Mouse (Mus musculus): ENCODE measurements around the gene Timeless.
"Not testable (repeated sequence)": the region's sequence is repeated elsewhere in the genome, so short reads cannot be mapped to it uniquely, and the experiment has no call there.

Gene Timeless

DNA sequence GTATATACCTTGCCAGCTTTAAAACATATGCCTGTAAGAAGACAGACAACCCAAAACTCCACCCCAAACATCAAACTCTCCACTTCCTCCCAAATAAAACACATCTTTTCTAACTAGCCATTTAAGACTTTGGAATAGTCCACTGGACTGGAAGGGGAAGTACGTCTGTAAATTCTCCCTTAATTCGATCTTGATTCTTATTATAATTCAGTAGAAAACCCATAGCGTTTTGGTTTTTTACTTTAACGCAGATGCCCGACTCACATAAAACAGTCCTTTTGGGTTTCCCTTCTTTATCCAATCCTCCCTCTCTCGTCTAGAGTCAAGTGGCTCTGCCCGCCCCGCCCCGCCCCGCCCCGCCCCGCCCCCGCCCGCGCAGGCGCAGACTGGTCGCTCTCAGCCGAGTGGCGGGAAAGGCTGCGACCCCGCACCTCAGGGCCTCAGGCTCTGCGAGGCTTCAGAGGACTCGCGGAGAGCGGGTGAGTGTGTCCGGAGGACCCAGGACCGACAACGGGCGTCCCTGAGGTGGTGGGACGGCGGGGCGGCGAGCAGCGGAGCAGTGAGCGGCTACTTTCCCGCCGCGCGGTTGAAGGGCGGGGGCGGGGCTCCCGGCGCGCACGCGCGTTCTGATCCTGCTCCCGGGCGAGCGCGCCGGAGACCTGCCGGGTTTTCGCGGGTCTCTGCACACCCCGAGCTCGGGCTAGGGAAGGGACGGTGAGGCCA lies at the start of gene Timeless:
Gene Timeless (plus strand): TSS at position 369 of the 723 bp plus-strand sequence.
- peak; percentile 77 to 80 for DNase-seq

DNA sequence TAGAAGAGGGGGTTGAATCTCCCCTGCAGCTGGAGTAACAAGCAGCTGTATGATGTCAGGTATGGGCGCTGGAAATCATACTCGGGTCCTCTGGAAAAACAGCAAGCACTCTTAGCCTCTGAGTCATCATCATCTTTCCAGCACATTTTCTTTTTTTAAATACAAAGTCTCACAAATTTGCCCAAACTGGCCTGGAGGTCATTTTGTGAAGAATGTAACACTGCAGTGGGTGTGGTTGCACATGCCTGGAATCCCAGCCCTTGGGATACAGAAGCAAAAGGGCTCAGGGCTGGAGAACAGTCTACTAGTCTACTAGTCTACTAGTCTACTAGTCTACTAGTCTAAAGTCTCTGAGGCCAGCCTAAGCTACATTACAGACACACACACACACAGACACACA lies 47.6 kb upstream of the Timeless start:
- DNase-seq, result no peak

DNA sequence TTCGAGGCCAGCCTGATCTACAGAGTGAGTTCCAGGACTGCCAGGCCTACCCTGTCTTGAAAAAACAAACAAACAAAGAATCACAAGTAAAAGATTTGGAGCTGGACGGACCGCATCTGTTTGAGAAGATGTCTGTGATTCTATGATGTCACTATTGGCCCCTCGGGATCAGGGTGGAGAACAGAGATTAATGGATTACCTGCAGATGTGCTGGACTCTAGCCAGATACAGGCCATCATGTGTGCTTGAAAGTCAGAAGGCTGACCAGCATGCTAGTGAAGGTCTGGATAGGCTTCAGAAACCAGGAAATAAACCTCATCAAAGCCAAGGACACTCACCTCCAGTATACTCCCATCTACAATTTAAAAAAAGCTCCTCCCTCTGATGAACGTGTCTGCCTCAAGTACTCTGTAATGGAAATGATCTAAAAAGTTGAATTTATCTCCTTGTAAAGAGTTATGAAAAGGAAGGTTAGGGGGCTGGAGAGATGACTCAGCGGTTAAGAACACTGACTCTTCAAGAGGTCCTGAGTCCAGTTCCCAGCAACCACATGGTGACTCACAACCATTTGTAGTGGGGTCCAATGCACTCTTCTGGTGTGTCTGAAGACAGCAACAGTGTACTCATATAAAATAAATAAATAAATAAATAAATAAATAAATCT lies 46.5 kb upstream of the Timeless start:
- DNase-seq, result no peak

DNA sequence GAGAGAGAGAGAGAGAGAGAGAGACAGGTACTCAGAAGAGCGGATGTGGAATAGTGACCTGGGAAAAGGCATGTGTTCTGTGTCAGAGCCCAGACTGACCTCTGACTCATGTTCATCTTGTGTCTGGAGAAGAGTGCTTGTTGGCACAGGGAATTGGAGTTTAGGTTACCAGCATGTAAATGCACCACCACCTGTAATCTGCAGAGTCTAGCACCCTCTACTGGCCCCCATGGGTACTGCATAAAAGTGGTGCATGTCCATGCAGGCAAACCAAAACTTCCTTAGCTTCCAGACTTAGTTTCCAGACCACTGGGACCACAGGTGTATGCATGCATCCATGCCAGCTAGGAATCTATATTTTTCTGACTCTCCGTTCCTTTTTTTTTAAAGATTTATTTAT lies 45.9 kb upstream of the Timeless start:
- peak; percentile 41 to 47 for DNase-seq

DNA sequence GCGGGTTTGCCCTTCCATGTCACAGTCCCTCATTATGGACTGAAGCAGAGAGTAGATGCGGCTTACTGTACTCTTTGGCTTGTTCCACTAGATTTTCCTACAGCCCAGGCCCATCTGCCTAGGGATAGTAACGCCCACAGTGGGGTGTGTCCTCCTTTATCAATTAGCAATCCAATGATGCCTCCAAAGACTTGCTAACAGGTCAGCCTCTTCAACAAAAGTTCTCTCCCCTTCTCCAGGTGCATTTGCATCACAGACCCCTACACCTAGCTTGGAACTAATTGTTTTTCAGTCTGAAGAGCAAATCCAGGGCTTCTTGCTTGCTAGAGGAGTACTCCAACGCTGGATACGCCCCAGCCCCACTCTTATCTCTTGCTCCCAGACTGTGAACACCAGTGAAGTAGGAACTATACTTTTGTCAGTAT lies 44.7 kb upstream of the Timeless start:
- DNase-seq, result no peak

DNA sequence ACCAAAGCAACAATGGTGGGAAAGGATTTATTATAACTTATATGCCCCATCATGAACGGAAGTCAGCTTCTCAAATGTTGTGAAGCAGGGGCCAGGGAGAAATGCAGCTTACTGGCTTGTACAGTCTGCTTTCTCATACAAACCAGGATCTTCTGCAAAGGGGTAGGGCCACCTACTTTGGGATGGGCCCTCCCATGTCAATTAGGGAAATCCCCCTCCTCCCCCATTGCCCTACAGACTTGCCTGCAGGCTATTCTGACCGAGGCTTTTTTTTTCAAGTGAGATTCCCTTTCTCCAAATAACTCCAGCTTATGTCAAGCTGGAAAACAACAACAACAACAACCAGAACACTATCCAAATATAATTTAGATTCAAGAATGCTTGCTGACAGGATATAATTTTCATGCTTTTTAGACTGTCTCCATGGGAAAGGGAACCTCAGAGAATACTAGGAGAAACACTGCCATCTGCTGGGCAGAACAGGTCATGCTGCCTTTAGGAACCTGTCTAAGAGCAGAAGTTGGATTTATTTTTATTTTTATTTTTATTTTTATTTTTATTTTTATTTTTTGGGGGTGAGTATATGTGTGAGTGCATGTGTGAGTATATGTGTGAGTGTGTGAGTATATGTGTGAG lies 43.5 kb upstream of the Timeless start:
- DNase-seq, result peak in 1 of 2 experiments; percentile 39

DNA sequence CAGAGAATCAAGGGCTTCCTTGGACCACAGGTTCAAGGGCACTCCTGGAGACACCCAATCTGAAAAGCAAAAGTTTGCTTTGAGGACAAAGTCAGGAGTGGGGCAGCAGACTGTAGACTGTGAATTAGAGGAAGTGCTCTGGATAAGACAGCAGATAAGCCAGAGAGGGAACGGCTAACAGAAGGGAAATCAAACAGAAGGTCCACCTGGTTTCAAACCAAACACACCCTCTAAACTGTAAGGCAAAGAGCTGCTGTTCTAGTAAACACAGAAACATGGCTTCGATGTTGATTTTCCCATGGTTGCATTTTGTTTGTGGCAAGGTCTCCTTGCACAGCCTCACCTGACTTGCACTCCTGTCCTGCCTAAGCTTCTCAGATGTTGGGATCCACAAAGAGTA lies 40.4 kb upstream of the Timeless start:
- DNase-seq, result no peak

DNA sequence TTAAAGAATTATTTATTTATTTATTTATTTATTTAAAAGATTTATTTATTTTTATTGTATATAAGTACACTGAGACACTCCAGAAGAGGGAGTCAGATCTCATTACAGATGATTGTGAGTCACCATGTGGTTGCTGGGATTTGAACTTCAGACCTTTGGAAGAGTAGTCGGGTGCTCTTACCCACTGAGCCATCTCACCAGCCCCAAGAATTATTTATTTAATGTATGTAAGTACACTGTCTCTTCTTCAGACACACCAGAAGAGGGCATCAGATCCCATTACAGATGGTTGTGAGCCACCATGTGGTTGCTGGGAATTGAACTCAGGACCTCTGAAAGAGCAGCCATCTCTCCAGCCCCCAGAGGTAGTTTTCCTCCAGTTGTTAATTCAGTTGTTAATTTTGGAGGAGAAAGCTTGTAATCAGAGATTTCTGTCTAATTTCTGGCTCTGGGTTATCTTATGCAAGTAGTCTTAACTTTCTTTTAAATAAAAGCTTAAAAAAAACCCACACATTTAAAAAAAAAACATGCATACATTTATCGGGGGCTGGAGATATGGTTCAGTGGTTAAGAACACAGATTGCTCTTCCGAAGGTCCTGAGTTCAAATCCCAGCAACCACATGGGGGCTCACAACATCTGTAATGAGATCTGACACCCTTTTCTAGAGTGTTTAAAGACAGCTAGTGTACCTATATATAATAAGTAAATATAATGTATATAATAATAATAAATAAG lies 39.7 kb upstream of the Timeless start:
- DNase-seq, result not testable (repeated sequence)

DNA sequence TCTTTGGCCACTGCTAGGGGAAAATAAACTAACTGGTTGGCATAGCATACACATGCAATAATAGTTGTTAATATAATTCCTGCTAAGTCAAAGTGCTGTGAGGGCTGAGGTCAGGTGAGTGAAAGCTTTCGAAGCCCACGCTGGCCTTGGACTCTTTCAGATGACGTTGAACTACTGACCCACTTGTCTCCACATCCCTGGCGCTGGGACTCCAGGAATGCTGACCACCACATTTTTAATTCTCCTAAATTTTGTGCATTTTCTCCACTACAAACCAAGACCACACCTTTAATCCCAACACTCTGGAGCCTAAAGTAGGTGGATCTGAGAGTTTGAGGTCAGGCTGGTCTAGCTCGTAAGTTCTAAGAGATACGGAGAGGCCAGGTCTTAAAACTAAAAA lies 38.8 kb upstream of the Timeless start:
- no peak for DNase-seq

DNA sequence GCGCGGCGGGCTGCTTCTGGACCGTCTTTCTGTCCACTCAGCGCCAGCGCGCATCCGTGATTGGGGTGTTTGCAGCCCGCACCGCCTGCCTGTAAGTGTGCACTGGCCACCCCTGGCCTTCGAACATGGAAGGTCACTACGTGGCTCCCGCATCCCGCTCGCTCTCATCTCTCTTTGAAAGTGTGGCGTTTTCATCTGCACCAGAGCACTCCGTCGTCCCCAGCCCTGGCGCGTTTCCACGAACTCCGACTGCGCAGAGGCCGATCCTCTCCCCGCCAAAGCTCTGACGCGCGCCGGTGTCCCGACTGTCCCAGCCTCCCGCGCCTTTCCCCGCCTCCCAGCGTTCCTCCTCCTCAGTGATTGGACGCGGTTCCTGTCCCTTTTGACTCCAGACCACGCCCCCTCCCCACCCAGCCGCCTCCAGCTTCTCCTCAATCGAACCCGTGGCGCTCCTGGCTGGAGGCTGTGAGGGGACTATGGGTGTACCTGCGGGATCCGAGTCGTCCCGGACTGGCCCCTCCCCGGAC lies 37.8 kb upstream of the Timeless start, which contains the start of gene Gls2:
Gene Gls2 (plus strand): TSS at position 434 of the 527 bp plus-strand sequence.
- DNase-seq, result peak; percentile 89 to 90

DNA sequence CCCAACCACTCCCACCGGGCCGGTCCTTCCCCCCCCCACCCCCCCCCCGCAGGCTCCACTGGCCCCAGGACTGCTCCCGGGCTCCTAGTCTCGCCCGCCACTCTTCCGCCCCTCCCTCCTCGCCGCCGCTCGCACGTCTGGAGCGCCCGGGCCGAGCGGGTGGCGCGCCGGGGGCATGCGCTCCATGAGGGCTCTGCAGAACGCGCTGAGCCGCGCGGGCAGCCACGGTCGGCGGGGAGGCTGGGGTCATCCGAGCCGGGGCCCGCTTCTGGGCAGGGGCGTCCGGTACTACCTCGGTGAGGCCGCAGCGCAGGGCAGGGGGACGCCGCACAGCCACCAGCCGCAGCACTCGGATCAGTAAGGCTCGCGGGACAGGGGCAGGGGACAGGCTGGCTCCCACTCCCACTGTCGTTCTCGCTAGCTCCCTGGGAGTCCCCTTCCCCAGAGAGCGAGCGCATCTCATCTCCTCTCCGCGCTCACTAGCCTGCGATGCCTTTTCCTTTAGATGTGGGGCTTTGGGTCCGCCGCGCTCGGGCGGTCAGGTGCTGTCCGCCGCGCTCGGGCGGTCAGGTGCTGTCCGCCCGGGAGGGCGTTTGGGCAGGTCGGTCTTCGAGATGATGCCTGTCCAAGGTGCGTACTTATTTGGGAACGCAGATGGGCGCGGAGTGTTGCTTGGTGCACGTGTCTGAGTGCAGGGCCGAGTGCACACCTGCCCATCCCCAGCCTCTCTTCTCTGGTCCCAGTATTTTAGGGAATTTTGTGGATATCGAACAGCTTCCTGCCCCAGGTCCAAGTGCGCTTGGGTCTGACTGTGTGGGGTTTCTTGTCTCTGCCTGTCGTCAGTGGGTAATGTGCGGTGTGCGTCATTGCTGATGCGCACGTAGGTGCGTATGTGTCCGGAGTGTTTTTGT lies 37.1 kb upstream of the Timeless start:
- no peak for DNase-seq

DNA sequence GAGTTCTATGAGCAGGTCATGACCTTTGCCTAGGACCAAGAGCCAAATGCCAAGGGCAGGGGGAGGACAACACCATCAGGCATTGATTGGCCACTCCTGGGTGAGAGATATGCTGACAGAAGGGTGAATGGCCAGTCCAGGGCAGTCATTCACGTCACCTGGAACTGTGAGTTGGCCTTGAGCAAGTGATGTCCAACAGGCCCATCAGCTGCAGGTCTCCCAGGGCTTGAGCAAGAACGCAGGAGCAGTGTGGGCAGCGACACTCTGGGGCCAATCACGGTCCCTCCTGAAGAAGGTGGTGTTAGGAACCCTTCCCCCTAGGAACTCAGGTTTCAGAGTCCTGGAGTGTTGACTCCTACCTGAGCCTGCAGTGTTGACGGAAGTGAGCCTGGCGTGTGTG lies 30.0 kb upstream of the Timeless start:
- no peak for DNase-seq

DNA sequence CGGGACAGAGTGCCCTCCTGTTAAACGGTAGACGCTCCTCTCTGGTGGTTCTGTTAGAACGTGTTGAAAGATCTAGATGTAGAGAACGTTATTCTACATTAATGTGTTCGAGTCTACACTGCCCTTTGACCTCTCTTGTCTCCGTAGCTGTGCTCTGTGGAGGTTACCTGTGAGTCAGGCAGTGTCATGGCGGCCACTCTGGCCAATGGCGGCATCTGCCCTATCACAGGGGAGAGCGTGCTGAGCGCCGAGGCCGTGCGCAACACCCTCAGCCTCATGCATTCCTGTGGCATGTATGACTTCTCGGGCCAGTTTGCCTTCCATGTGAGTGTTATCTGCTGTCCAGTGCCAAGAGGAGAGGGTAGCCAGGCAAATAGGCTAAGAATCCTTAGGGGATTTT lies 26.9 kb upstream of the Timeless start:
- no peak for DNase-seq

DNA sequence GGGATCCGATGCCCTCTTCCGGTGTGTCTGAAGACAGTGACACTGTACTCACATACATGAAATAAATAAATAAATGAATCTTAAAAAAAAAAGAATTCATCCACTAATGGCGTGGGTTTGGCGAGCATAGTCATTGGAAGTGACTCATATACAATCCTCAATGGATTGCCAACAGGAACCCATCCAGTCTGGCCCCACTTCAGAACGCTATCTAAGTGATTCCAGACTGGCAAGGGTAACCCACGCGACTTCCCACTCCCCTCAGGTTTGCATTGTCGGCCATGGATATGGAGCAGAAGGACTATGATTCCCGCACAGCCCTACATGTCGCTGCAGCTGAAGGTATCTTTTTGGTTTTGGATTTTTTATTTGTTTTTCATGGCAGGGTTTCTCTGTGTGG lies 23.5 kb upstream of the Timeless start:
- no peak for DNase-seq

DNA sequence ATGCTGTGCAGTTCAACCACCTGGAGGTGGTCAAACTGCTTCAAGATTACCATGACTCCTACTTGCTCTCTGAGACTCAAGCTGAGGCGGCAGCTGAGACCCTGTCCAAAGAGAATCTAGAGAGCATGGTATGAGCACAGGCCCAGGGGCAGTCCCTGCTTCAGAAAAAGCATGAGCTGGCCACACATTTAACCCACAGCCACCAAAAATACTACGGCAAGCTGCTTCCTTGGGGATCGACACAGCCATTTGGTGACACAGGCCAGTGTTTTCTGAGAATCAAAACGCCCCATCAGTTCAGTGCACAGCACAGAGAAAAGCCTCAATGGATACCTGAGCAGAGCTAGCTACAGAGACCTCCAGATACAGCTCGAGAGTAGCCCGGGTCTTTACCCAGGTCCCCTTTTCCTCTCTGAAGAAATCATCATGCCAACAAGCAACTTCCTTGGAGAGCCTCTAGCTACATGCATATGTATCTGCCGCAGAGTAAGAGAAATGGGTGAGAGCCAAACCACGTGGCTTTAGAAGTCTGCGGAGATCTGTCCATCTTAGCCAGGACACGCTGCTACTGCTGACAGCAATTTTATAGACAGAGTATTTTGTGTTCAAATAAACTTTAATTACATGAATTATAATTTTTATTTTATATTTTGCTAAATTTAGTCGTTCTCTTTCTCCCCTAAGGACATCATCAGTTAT lies 22.4 kb upstream of the Timeless start:
- DNase-seq, result no peak

DNA sequence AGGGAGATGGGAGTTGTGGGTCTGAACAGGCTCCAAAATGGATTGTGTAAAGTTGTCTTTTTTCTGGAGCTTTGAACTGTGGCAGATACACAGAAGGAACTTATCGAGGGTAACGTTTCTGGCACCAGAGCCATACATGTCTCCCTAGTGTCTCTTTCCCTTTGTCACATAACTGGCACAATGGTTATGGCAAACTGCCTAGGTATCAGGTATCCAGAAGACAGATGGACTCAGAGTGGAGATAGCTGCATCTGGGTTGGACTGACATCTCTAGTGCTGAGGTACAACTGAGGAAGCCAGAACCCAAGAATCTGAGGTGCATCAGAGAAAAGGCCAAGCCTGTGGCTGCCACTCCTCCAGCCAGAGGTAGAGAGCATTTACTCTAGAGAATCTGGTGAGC lies 21.7 kb upstream of the Timeless start:
- no peak for DNase-seq

DNA sequence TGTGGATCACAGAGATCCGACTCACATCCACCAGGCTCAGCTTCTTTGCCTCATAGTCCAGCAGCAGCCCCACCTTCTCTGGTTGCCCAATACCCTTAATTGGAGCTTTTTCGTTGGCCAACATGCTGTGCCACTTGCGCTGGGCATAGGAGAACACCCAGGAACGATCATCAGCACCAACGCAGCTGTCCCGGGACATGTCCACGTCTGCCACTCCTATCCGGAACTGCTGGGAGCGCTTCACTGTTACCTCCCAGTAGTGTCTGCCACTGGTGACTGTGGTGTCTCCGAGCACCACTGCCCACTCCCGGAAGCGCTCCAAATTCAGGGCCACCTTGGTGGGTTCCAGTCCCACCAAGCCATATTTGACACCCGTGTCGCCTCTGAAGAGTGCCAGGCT lies 20.9 kb upstream of the Timeless start:
- DNase-seq, result no peak

DNA sequence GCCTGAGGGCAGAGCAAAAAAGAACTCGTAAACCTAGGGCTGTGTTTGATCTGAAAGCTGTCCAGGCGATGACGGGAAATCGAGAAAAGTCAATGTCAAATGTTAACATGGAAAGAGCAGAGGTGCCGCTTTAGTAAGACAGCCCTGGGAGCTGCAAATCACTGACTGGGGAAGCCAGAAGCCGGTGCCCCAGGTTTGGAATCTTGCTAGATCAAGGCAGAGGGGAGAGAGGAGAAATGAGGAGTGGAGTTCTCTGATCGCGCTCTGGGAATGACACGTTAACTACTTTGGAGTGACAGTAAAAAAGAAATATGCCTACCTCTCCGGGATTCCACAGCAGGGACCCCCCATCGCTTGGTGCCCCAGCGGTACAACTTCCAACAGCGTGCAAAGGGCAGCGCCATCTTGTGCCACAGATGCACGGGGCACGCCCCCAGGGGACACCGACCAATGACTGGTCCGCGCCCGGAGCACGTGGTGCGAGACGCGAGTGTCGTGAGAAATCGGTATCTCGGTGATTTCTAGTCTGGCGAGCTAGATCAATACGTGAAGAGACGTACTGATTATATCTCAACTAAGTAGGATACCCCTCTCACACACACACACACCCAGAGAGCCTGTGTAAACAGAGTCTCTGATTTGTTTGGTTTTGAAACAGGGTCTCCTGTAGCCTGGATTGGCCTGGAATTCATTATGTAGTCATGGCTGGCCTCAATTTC lies 20.3 kb upstream of the Timeless start, which contains the start of gene Spryd4:
Gene Spryd4 (minus strand): TSS at position 418 of the 719 bp plus-strand sequence.
- peak; percentile 76 to 77 for DNase-seq

DNA sequence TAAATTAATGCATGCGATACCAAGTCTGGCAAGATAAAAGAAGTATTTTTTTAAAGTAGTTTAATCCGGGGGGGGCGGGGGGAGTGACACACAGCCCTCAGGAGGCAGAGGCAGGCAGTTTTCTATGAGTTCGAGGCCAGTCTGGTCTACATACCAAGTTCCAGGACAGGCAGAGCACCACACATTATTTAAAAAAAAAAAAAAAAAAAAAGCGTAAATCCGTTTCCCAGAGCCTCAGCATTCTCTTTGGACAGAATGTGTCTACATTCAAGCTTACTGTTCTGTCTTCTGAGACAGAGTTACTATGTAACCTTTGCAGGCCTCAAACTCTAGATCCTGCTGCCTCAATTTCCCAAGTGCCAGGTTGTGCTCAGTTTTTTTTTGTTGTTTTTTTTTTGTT lies 19.7 kb upstream of the Timeless start:
- DNase-seq, result no peak

DNA sequence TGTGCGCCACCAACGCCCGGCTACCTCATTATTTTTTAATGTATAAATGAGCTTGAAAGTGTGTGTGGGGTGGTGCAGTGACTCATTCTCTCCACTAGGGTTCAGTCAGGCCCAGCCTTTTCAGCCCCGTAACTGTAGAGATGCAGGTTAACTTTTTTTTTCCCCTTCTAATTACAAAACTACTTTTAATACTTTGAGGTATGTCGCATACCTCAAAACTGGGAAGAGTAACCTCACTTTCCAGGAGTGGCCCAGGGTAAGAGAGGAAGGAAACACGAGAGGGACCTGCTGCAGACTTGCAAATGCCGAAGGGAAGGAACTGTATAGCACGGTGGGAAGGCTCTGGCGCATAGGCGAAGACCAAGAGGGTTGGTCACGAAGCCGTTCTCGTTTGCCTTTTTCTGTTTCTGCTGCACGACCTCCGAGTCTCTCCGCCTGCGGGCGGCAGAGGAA lies 19.0 kb upstream of the Timeless start:
- DNase-seq, result peak in 1 of 2 experiments; percentile 57
